Mouse (Mus musculus): Measurements from ENCODE around the gene Smarca5.

- TF ChIP-seq TBP (IDR thresholded peaks at IDR 0.05; ENCODE audit: low read depth, low read length) (no peak), CHD1 (IDR thresholded peaks at IDR 0.05; ENCODE audit: low read depth, low read length) (no peak), POLR2A (IDR thresholded peaks at IDR 0.05; ENCODE audit: control insufficient read depth in 1 of 2, insufficient read depth in 1 of 2, low read depth in 1 of 2, low read length in 2 of 2, poor library complexity in 1 of 2) (no peak), ZNF384 (IDR thresholded peaks at IDR 0.05; ENCODE audit: low read depth, low read length) (no peak), CTCF (IDR thresholded peaks at IDR 0.05 in 2 of 3, conservative IDR thresholded peaks at IDR 0.05 in 1 of 3; ENCODE audit: control insufficient read depth in 1 of 3, insufficient read depth in 1 of 3, low read depth in 2 of 3, low read length in 3 of 3, poor library complexity in 1 of 3, severe bottlenecking in 1 of 3) (no peak), RCOR1 (IDR thresholded peaks at IDR 0.05; ENCODE audit: low read depth, low read length) (no peak), POLR2AphosphoS2 (IDR thresholded peaks at IDR 0.05; ENCODE audit: low read length) (no peak), CHD2 (IDR thresholded peaks at IDR 0.05; ENCODE audit: low read length) (no peak), MYC (IDR thresholded peaks at IDR 0.05; ENCODE audit: low read depth, low read length) (no peak), MEF2A (IDR thresholded peaks at IDR 0.05; ENCODE audit: extremely low read depth, insufficient replicate concordance, low read depth, low read length, poor library complexity, severe bottlenecking) (no peak), ZC3H11A (IDR thresholded peaks at IDR 0.05; ENCODE audit: low read depth, low read length) (no peak)
Measured at GRCm38 (mm10) chr8:80783271-80783670, 44.0 kb upstream of the Smarca5 start.
